ENCODE assay signal across 29 mouse cellular contexts in genomic region chr8:111352289-111352688, GRCm38 (mm10). TPM values are rescaled to one million over a fixed set of nuclear protein-coding genes. Genes with fewer than 3 reads are reported as not detected.
"Had no signal": no experiment of that assay in that cellular context is flagged by ENCODE, and none has a peak within 500 bp of the region (broad histone marks: within the 10 kb centered on the region; RNA-seq: fewer than 3 reads in every experiment).

No protein-coding gene starts in this region.

- ATAC-seq: forebrain, postnatal 0 days; hindbrain, postnatal 0 days; liver, embryonic 12.5 days had no signal

- H3K4me1 ChIP-seq: heart, embryonic 10.5 days; heart, embryonic 12.5 days; hindbrain, embryonic 10.5 days; hindbrain, embryonic 13.5 days; hindbrain, embryonic 15.5 days; kidney, embryonic 15.5 days; limb, embryonic 13.5 days; limb, embryonic 15.5 days; liver, embryonic 12.5 days had no signal

- DNase-seq: forebrain, postnatal 0 days; gastrocnemius, adult 2 months; gastrocnemius, postnatal 10 days; gastrocnemius, postnatal 25 days; heart, adult 18-20 months; heart, postnatal 10 days; heart, postnatal 4 days; kidney, adult 11 months; kidney, adult 2 months; kidney, adult 9 months; kidney, postnatal 14 days; kidney, postnatal 36 days; layer of hippocampus, postnatal 36 days; left cerebral cortex, postnatal 4 days had no signal

- H3K9me3 ChIP-seq: heart, embryonic 10.5 days; heart, embryonic 12.5 days; hindbrain, embryonic 10.5 days; hindbrain, embryonic 13.5 days; hindbrain, embryonic 15.5 days; kidney, embryonic 15.5 days; limb, embryonic 13.5 days; limb, embryonic 15.5 days; liver, embryonic 12.5 days had no signal

- H3K27me3 ChIP-seq: hindbrain, embryonic 13.5 days; hindbrain, embryonic 15.5 days; kidney, embryonic 15.5 days; limb, embryonic 13.5 days; limb, embryonic 15.5 days had no signal

- H3K4me3 ChIP-seq: gastrocnemius, adult 2 months; heart, embryonic 10.5 days; heart, embryonic 12.5 days; hindbrain, embryonic 10.5 days; hindbrain, embryonic 13.5 days; hindbrain, embryonic 15.5 days; kidney, embryonic 15.5 days; limb, embryonic 13.5 days; limb, embryonic 15.5 days; liver, embryonic 12.5 days had no signal

- H3K27ac ChIP-seq: gastrocnemius, adult 2 months; heart, embryonic 10.5 days; hindbrain, embryonic 10.5 days; hindbrain, embryonic 13.5 days; hindbrain, embryonic 15.5 days; hindbrain, postnatal 0 days; kidney, embryonic 15.5 days; kidney, postnatal 0 days; limb, embryonic 13.5 days; limb, embryonic 15.5 days; liver, embryonic 12.5 days; liver, embryonic 14.5 days had no signal

- H3K9ac ChIP-seq: forebrain, postnatal 0 days; heart, embryonic 12.5 days; hindbrain, embryonic 13.5 days; hindbrain, embryonic 15.5 days; kidney, embryonic 15.5 days; limb, embryonic 13.5 days; limb, embryonic 15.5 days; liver, embryonic 12.5 days; liver, embryonic 14.5 days had no signal

- H3K36me3 ChIP-seq: heart, embryonic 10.5 days; heart, embryonic 12.5 days; hindbrain, embryonic 10.5 days; hindbrain, embryonic 13.5 days; hindbrain, embryonic 15.5 days; kidney, embryonic 15.5 days; limb, embryonic 13.5 days; limb, embryonic 15.5 days; liver, embryonic 12.5 days had no signal

- H3K4me2 ChIP-seq: heart, embryonic 12.5 days; hindbrain, embryonic 13.5 days; hindbrain, embryonic 15.5 days; kidney, embryonic 15.5 days; limb, embryonic 13.5 days; limb, embryonic 15.5 days; liver, embryonic 12.5 days had no signal

RNA-seq across cellular contexts. Expression of gene Fa2h, which starts 41.3 kb away (rescaled TPM):
- total RNA-seq: granulocyte monocyte progenitor cell, adult 5-6 weeks had no signal
- polyA plus RNA-seq: heart, embryonic 10.5 days; heart, embryonic 12.5 days; heart, embryonic 14.5 days; limb, embryonic 11.5 days; limb, embryonic 13.5 days; liver, embryonic 12.5 days had no signal
